Mouse (Mus musculus) midbrain, embryonic 16.5 days (tissue): ENCODE data around the gene Gm20388. TPM values are rescaled to one million over a fixed set of nuclear protein-coding genes. Genes with fewer than 3 reads are reported as not detected.

Experiments
- ATAC-seq: fragments of 200-750 bp; cut with Nextera tagmentation; 2 replicates; pipeline ENCODE4 v1.8.0; 2017; ENCODE audit warnings: moderate TSS enrichment
- H3K27ac ChIP-seq: fragments of 300-500 bp; sonication (generic); 2 replicates; pipeline ENCODE4 v1.5.1; 2014; ENCODE audit warnings: mild to moderate bottlenecking, low read length, mixed read lengths
- H3K27me3 ChIP-seq: fragments of 300-500 bp; sonication (generic); 2 replicates; pipeline ENCODE4 v1.6.1; 2014; ENCODE audit warnings: low read depth, low read length, mixed read lengths; ENCODE audit not compliant: control insufficient read depth, insufficient read depth
- H3K36me3 ChIP-seq: fragments of 300-500 bp; sonication (generic); 2 replicates; pipeline ENCODE4 v1.6.1; 2014; ENCODE audit warnings: mild to moderate bottlenecking, low read length, moderate library complexity, mixed read lengths; ENCODE audit not compliant: control insufficient read depth, insufficient read depth
- H3K4me1 ChIP-seq: fragments of 300-500 bp; sonication (generic); 2 replicates; pipeline ENCODE4 v1.6.1; 2014; ENCODE audit warnings: mild to moderate bottlenecking, low read length, mixed read lengths; ENCODE audit not compliant: control insufficient read depth, insufficient read depth
- H3K4me2 ChIP-seq: fragments of 300-500 bp; sonication (generic); 2 replicates; pipeline ENCODE4 v1.6.1; 2014; ENCODE audit warnings: mild to moderate bottlenecking, low read length, mixed read lengths
- H3K4me3 ChIP-seq: fragments of 300-500 bp; sonication (generic); 2 replicates; pipeline ENCODE4 v1.5.1; 2014; ENCODE audit warnings: low read depth, mild to moderate bottlenecking, low read length, moderate library complexity, mixed read lengths
- H3K9ac ChIP-seq: fragments of 300-500 bp; sonication (generic); 2 replicates; pipeline ENCODE4 v1.6.1; 2014; ENCODE audit warnings: low read depth, low read length, mixed read lengths
- H3K9me3 ChIP-seq: fragments of 300-500 bp; sonication (generic); replicated peaks from 2 replicates; pipeline ENCODE4 v1.6.1; 2014; ENCODE audit warnings: mild to moderate bottlenecking, low read length, mixed read lengths; ENCODE audit not compliant: control insufficient read depth, poor library complexity, severe bottlenecking
- WGBS: fragments of 180-500 bp; shearing (Covaris S2); extraction: QIAGEN DNeasy Blood & Tissue Kit; methylation state at CpG from one replicate; pipeline ENCODE4 v1.1.7; 2014; 5-methylcytosine and 5-hydroxymethylcytosine counted together
- polyA plus RNA-seq: library from polyadenylated mRNA; unstranded; fragments of >200 nt; fragmentation: Nextera tagmentation; extraction: Ambion mirVana; gene quantifications from 2 replicates; pipeline ENCODE4 v1.2.1, GENCODE M21; 2015

Gene Gm20388
- polyA plus RNA-seq, 1 experiment from 2014 or later = 7.5 TPM

DNA sequence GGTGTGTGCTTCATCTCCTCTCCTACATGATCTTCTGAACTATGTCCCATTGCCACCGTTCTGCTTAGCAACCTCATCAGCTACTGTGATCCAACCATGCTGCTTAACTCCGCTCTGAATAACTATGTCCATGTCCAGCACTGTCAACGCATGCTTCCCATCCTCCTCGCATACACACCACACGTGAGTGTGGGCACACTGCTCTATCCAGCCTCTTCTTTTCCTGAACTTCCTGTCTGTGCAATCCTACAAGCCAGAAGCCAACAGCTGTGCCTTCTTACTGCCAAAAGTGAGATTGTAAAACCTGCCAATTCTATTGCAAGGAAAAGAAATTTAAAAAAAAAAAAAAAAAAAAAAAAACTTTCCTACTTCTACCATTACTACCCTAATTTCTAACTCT lies 3071.0 kb downstream of the Gm20388 start:
- H3K27ac ChIP-seq = no peak overlapping the region

DNA sequence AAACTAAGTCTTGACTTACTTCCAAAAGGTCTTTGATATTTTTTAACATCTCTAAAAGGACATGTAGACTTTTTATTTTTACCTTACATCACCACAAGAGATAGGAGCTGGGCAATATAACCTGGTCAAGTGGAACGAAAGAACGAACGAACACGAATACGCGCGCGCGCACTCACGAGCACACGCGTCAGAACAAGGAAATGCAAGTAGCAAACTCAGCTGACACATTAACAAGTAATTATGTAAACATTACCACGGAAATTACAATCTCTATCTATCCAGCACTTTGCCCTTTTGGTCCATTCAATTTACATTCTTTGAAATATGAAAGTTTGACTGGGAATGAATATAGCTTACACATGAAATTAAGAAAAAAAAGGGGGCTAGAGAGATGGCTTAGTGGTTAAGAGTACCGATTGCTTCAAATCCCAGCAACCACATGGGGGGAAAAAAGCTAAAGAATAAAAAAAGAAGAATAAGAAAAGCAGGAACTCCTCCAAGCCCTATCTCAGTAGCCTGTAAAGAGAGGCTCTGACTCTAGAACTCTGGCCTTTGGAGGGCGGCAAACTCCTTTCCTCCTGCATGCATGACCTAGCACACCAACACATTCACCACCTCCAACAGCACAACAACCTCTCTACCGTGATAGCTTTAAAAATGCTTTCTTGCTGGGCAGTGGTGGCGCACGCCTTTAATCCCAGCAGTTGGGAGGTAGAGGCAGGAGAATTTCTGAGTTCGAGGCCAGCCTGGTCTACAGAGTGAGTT lies 3072.7 kb downstream of the Gm20388 start:
- Histone ChIP-seq H3K27ac (no peak overlapping the region), H3K4me3 (no peak overlapping the region), H3K27me3 (no peaks in the 10 kb centered on the region), H3K9me3 (no peaks in the 10 kb centered on the region), H3K4me1 (peaks cover 10% of the 10 kb centered on the region), H3K36me3 (no peaks in the 10 kb centered on the region), H3K4me2 (no peak overlapping the region), H3K9ac (no peak overlapping the region)
- 92% methylated on average over 19 of the region's 19 CpGs for WGBS
- ATAC-seq = no peak

More for the DNA sequence above, 3071.0 kb downstream of the Gm20388 start:
- no peak for ATAC-seq
- H3K27me3 ChIP-seq = no peaks in the 10 kb centered on the region
- H3K4me1 ChIP-seq = peaks cover 6% of the 10 kb centered on the region; the same call in 1 of the 2 replicates
- no peaks in the 10 kb centered on the region for H3K9me3 ChIP-seq
- whole genome bisulfite sequencing = 95% methylated on average over 5 of the region's 5 CpGs
- no peak overlapping the region for H3K4me2 ChIP-seq
- H3K36me3 ChIP-seq = no peaks in the 10 kb centered on the region
- no peak overlapping the region for H3K9ac ChIP-seq
- H3K4me3 ChIP-seq = no peak overlapping the region

GRCm38 (mm10) chr8:122984175-122984574 lies 3073.5 kb downstream of the Gm20388 start:
- Histone ChIP-seq H3K27me3 (no peaks in the 10 kb centered on the region), H3K4me3 (no peak overlapping the region), H3K4me1 (peaks cover 10% of the 10 kb centered on the region), H3K27ac (no peak overlapping the region), H3K4me2 (no peak overlapping the region), H3K9me3 (no peaks in the 10 kb centered on the region), H3K36me3 (no peaks in the 10 kb centered on the region), H3K9ac (no peak overlapping the region)
- no peak for ATAC-seq
- WGBS = 92% methylated on average over 3 of the region's 3 CpGs

GRCm38 (mm10) chr8:122986501-122987184 lies 3076.0 kb downstream of the Gm20388 start:
- Histone ChIP-seq H3K4me2 (no peak overlapping the region), H3K9ac (no peak overlapping the region), H3K27ac (no peak overlapping the region), H3K27me3 (no peaks in the 10 kb centered on the region), H3K4me3 (no peak overlapping the region), H3K9me3 (no peaks in the 10 kb centered on the region), H3K4me1 (peaks cover 6% of the 10 kb centered on the region), H3K36me3 (no peaks in the 10 kb centered on the region)
- ATAC-seq = no peak
- 91% methylated on average over 8 of the region's 8 CpGs for WGBS

DNA sequence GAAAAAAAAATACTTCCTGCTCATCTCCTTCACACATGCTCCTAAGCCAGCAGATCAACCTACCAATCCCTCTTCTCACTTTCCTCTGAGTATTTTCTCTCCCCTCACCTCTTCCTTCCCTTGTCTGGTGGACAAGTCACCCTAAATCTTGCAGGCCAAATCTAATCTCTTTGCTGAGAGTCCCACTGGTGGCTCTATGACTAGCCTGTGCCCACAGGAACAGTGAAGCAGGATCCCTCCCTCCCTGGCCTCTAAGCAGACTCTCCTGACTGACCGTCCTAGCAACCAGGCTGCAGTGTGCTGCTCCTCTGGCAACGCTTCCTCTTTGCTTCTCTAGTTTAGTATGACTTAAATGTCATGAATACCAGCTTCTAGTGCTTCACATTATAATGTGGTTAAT lies 3076.6 kb downstream of the Gm20388 start:
- ATAC-seq = no peak
- no peak overlapping the region for H3K27ac ChIP-seq
- no peaks in the 10 kb centered on the region for H3K36me3 ChIP-seq
- H3K9ac ChIP-seq = no peak overlapping the region
- no peaks in the 10 kb centered on the region for H3K27me3 ChIP-seq
- H3K4me3 ChIP-seq = no peak overlapping the region
- H3K4me1 ChIP-seq = peaks cover 6% of the 10 kb centered on the region
- no peaks in the 10 kb centered on the region for H3K9me3 ChIP-seq
- 42% methylated on average over 2 of the region's 2 CpGs for WGBS
- H3K4me2 ChIP-seq = no peak overlapping the region

- Histone ChIP-seq H3K4me3 (no peak overlapping the region), H3K27me3 (no peaks in the 10 kb centered on the region), H3K9ac (no peak overlapping the region), H3K4me1 (peaks cover 4% of the 10 kb centered on the region), H3K9me3 (no peaks in the 10 kb centered on the region), H3K4me2 (no peak overlapping the region), H3K27ac (no peak overlapping the region), H3K36me3 (no peaks in the 10 kb centered on the region)
- 79% methylated on average over 3 of the region's 3 CpGs for WGBS
- no peak for ATAC-seq
Measured at GRCm38 (mm10) chr8:122988955-122989354, 3078.3 kb downstream of the Gm20388 start.

DNA sequence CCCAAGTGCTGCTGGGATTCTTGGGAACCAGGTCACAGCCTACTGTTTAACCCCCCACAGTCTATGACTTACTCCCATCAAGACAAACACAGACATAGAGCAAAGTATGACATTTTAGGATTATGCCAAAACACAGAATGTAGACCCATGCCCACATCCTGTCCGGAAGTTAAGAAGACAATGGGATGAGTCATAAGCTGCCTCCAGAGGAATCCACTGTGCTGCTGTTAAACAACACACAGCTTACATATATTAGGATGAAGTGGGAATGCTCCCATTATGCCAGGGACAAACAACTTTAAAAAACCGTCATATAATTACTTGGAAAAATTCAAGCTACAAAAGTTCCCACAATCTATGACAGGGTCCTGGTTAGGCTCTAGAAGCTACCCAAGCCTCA lies 3079.3 kb downstream of the Gm20388 start:
- Histone ChIP-seq H3K4me1 (peaks cover 7% of the 10 kb centered on the region), H3K27ac (no peak overlapping the region), H3K9me3 (no peaks in the 10 kb centered on the region), H3K9ac (no peak overlapping the region), H3K4me3 (no peak overlapping the region), H3K36me3 (no peaks in the 10 kb centered on the region), H3K27me3 (no peaks in the 10 kb centered on the region), H3K4me2 (no peak overlapping the region)
- WGBS = 93% methylated on average over 2 of the region's 2 CpGs
- ATAC-seq = no peak

- peaks cover 7% of the 10 kb centered on the region for H3K4me1 ChIP-seq
- WGBS = 88% methylated on average over 5 of the region's 5 CpGs
Measured at GRCm38 (mm10) chr8:122991368-122991767, 3080.7 kb downstream of the Gm20388 start.

GRCm38 (mm10) chr8:122992296-122992695 lies 3081.7 kb downstream of the Gm20388 start:
- Histone ChIP-seq H3K9ac (no peak overlapping the region), H3K9me3 (no peaks in the 10 kb centered on the region), H3K27ac (no peak overlapping the region), H3K4me3 (no peak overlapping the region), H3K4me1 (peaks cover 4% of the 10 kb centered on the region), H3K4me2 (no peak overlapping the region), H3K36me3 (no peaks in the 10 kb centered on the region), H3K27me3 (no peaks in the 10 kb centered on the region)
- no peak for ATAC-seq
- 37% methylated on average over 2 of the region's 2 CpGs for WGBS

More at GRCm38 (mm10) chr8:122991368-122991767, 3080.7 kb downstream of the Gm20388 start:
- Histone ChIP-seq H3K4me2 (no peak overlapping the region), H3K27me3 (no peaks in the 10 kb centered on the region), H3K36me3 (no peaks in the 10 kb centered on the region), H3K27ac (no peak overlapping the region), H3K4me3 (no peak overlapping the region), H3K9ac (no peak overlapping the region), H3K9me3 (no peaks in the 10 kb centered on the region)
- ATAC-seq = no peak
